24 mouse cellular contexts compared by ENCODE assay signal in genomic region chr10:12190435-12190834, GRCm38 (mm10).
A peak's percentile ranks its signal among the peaks of the same experiment; 100 is the strongest.
DNase-seq lines count a peak whose midpoint lies in the region; ATAC-seq and TF ChIP-seq lines count a peak whose summit lies in the region.
"Had no signal": no experiment of that assay in that cellular context is flagged by ENCODE, and none has a peak within 500 bp of the region (broad histone marks: within the 10 kb centered on the region; RNA-seq: fewer than 3 reads in every experiment).

No protein-coding gene starts in this region.

- H3K4me2 ChIP-seq in hindbrain, embryonic 11.5 days (replicated peaks; ENCODE audit: low read depth, low read length), result no peak overlapping the region
- H3K4me2 ChIP-seq in hindbrain, embryonic 13.5 days, result no peak overlapping the region
- H3K4me2 ChIP-seq in forebrain, embryonic 14.5 days (ENCODE audit: low read length), result no peak overlapping the region
- H3K4me2 ChIP-seq: embryonic facial prominence, embryonic 15.5 days; heart, embryonic 13.5 days; hindbrain, embryonic 14.5 days; neural tube, embryonic 12.5 days; stomach, embryonic 15.5 days had no signal

- no peak for ATAC-seq in hindbrain, embryonic 11.5 days (ENCODE audit: low FRiP score)
- no peak for ATAC-seq in hindbrain, embryonic 13.5 days (ENCODE audit: low FRiP score)
- ATAC-seq in forebrain, embryonic 14.5 days, result peak; percentile 56

- TF ChIP-seq POLR2A in brain, embryonic 14.5 days (IDR thresholded peaks at IDR 0.05; ENCODE audit: borderline replicate concordance, extremely low read depth, insufficient read depth, insufficient read length, poor library complexity, severe bottlenecking), result no peak

- no peak overlapping the region for H3K27ac ChIP-seq in hindbrain, embryonic 11.5 days (ENCODE audit: low read depth, low read length)
- H3K27ac ChIP-seq in hindbrain, embryonic 13.5 days, result no peak overlapping the region
- no peak overlapping the region for H3K27ac ChIP-seq in forebrain, embryonic 14.5 days (ENCODE audit: low read depth, low read length)
- H3K27ac ChIP-seq: embryonic facial prominence, embryonic 15.5 days; heart, embryonic 13.5 days; hindbrain, embryonic 14.5 days; limb, embryonic 10.5 days; neural tube, embryonic 12.5 days; stomach, embryonic 15.5 days had no signal

- 0 out of 2 replicates have a peak, but pooled peaks cover 3% of the 10 kb centered on the region for H3K4me1 ChIP-seq in hindbrain, embryonic 11.5 days (replicated peaks; ENCODE audit: control insufficient read depth, insufficient read depth, low read length)
- H3K4me1 ChIP-seq in hindbrain, embryonic 13.5 days (replicated peaks), result peaks cover 15% of the 10 kb centered on the region; the same call in 1 of the 2 replicates
- H3K4me1 ChIP-seq in forebrain, embryonic 14.5 days (ENCODE audit: control insufficient read depth, insufficient read depth, low read length), result peaks cover 14% of the 10 kb centered on the region
- H3K4me1 ChIP-seq: embryonic facial prominence, embryonic 15.5 days; heart, embryonic 13.5 days; limb, embryonic 10.5 days; stomach, embryonic 15.5 days had no signal

- 49% methylated on average over 3 of the region's 3 CpGs for WGBS in hindbrain, embryonic 11.5 days
- 53% methylated on average over 3 of the region's 3 CpGs for WGBS in hindbrain, embryonic 13.5 days
- WGBS in forebrain, embryonic 14.5 days, result 33% methylated on average over 3 of the region's 3 CpGs

- H3K4me3 ChIP-seq in hindbrain, embryonic 11.5 days (ENCODE audit: low read depth, low read length), result no peak overlapping the region
- H3K4me3 ChIP-seq in hindbrain, embryonic 13.5 days, result no peak overlapping the region
- H3K4me3 ChIP-seq in forebrain, embryonic 14.5 days (ENCODE audit: low read depth, low read length), result no peak overlapping the region
- H3K4me3 ChIP-seq: embryonic facial prominence, embryonic 15.5 days; heart, embryonic 13.5 days; limb, embryonic 10.5 days; neural tube, embryonic 12.5 days; stomach, embryonic 15.5 days had no signal

- H3K9ac ChIP-seq in hindbrain, embryonic 11.5 days (ENCODE audit: low read depth, low read length), result no peak overlapping the region
- no peak overlapping the region for H3K9ac ChIP-seq in hindbrain, embryonic 13.5 days
- H3K9ac ChIP-seq in forebrain, embryonic 14.5 days (ENCODE audit: low read length), result no peak overlapping the region
- H3K9ac ChIP-seq: embryonic facial prominence, embryonic 15.5 days; heart, embryonic 13.5 days; hindbrain, embryonic 14.5 days; neural tube, embryonic 12.5 days; stomach, embryonic 15.5 days had no signal

- peak; percentile 11 for DNase-seq in hindbrain, embryonic 11.5 days (ENCODE audit: low spot score)
- peak; percentile 21 for DNase-seq in brain, adult 2 months (ENCODE audit: low read depth, low spot score)
- DNase-seq in brain, embryonic 14.5 days (ENCODE audit: low read depth), result peak; percentile 76
- DNase-seq in forebrain, embryonic 14.5 days (ENCODE audit: low spot score), result peak; percentile 59
- DNase-seq in liver, result no peak
- DNase-seq in cerebellum, adult 9-10 months, result no peak
- DNase-seq: adrenal gland, adult 8-10 months; cerebellum, adult 2 months; cerebellum, postnatal 36 days; gastrocnemius, postnatal 25 days; heart, adult 18-20 months; heart, postnatal 14 days; kidney, adult 2 months; kidney, postnatal 14 days; lung, postnatal 4 days; right cerebral cortex, adult 18-20 months; thymus, postnatal 25 days had no signal

- TF ChIP-seq CTCF in brain, embryonic 14.5 days (IDR thresholded peaks at IDR 0.05; ENCODE audit: borderline replicate concordance, extremely low read depth, insufficient read depth, insufficient read length), result no peak

- no peaks in the 10 kb centered on the region for H3K36me3 ChIP-seq in hindbrain, embryonic 11.5 days (ENCODE audit: control insufficient read depth, insufficient read depth, low read length)
- no peaks in the 10 kb centered on the region for H3K36me3 ChIP-seq in hindbrain, embryonic 13.5 days
- no peaks in the 10 kb centered on the region for H3K36me3 ChIP-seq in forebrain, embryonic 14.5 days (ENCODE audit: control insufficient read depth, insufficient read depth, low read length)
- H3K36me3 ChIP-seq: embryonic facial prominence, embryonic 15.5 days; heart, embryonic 13.5 days; limb, embryonic 10.5 days; neural tube, embryonic 12.5 days; stomach, embryonic 15.5 days had no signal

- no peaks in the 10 kb centered on the region for H3K9me3 ChIP-seq in hindbrain, embryonic 11.5 days (ENCODE audit: control insufficient read depth, low read length)
- H3K9me3 ChIP-seq in hindbrain, embryonic 13.5 days, result no peaks in the 10 kb centered on the region
- H3K9me3 ChIP-seq in forebrain, embryonic 14.5 days (replicated peaks; ENCODE audit: control insufficient read depth, low read length), result no peaks in the 10 kb centered on the region
- H3K9me3 ChIP-seq: embryonic facial prominence, embryonic 15.5 days; heart, embryonic 13.5 days; limb, embryonic 10.5 days; neural tube, embryonic 12.5 days; stomach, embryonic 15.5 days had no signal

- no peaks in the 10 kb centered on the region for H3K27me3 ChIP-seq in hindbrain, embryonic 11.5 days (ENCODE audit: control insufficient read depth, insufficient read depth, low read length)
- no peaks in the 10 kb centered on the region for H3K27me3 ChIP-seq in hindbrain, embryonic 13.5 days
- no peaks in the 10 kb centered on the region for H3K27me3 ChIP-seq in forebrain, embryonic 14.5 days (replicated peaks; ENCODE audit: control insufficient read depth, insufficient read depth, low read length)
- H3K27me3 ChIP-seq: embryonic facial prominence, embryonic 15.5 days; heart, embryonic 13.5 days; neural tube, embryonic 12.5 days; stomach, embryonic 15.5 days had no signal

Comparison
In these comparisons a context has a peak if more than half of its experiments do, and no peak if none do; other contexts are left out.
1. DNase-seq: peak in hindbrain, embryonic 11.5 days (single experiment), brain, adult 2 months (single experiment), brain, embryonic 14.5 days (single experiment) and forebrain, embryonic 14.5 days (single experiment); none in liver (single experiment) and cerebellum, adult 9-10 months (single experiment).